Mouse (Mus musculus) liver, postnatal 0 days (tissue): ENCODE data around the gene Plekho2. TPM values are rescaled to one million over a fixed set of nuclear protein-coding genes. Genes with fewer than 3 reads are reported as not detected.
A peak's percentile ranks its signal among the peaks of the same experiment; 100 is the strongest.

Experiments
- ATAC-seq: fragments of 200-750 bp; cut with Nextera tagmentation; 2 replicates; pipeline ENCODE4 v1.8.0; 2017; ENCODE audit warnings: mild to moderate bottlenecking, moderate library complexity
- DNase-seq: peaks from one replicate; pipeline ENCODE4 v3.0.0-alpha.2; 2016
- H3K27ac ChIP-seq: fragments of 300-500 bp; sonication (generic); 2 replicates; pipeline ENCODE4 v1.5.1; 2014; ENCODE audit warnings: antibody characterized with exemption, moderate library complexity, mild to moderate bottlenecking, low read depth
- H3K27me3 ChIP-seq: fragments of 300-500 bp; sonication (generic); 2 replicates; pipeline ENCODE4 v1.6.1; 2014; ENCODE audit warnings: low read length, control low read depth, mixed read lengths; ENCODE audit not compliant: insufficient read depth
- H3K36me3 ChIP-seq: fragments of 300-500 bp; sonication (generic); replicated peaks from 2 replicates; pipeline ENCODE4 v1.6.1; 2014; ENCODE audit warnings: mild to moderate bottlenecking, control low read depth, low read length, moderate library complexity, mixed read lengths; ENCODE audit not compliant: insufficient read depth
- H3K4me1 ChIP-seq: fragments of 300-500 bp; sonication (generic); 2 replicates; pipeline ENCODE4 v1.6.1; 2014; ENCODE audit warnings: antibody characterized with exemption, mild to moderate bottlenecking, control low read depth; ENCODE audit not compliant: insufficient read depth
- H3K4me2 ChIP-seq: fragments of 300-500 bp; sonication (generic); 2 replicates; pipeline ENCODE4 v1.6.1; 2014; ENCODE audit warnings: low read depth, mild to moderate bottlenecking, low read length, moderate library complexity, mixed read lengths
- H3K4me3 ChIP-seq: fragments of 300-500 bp; sonication (generic); 2 replicates; pipeline ENCODE4 v1.5.1; 2014; ENCODE audit warnings: low read depth, low read length
- H3K9ac ChIP-seq: fragments of 300-500 bp; sonication (generic); replicated peaks from 2 replicates; pipeline ENCODE4 v1.6.1; 2014; ENCODE audit warnings: mild to moderate bottlenecking, moderate library complexity
- H3K9me3 ChIP-seq: fragments of 300-500 bp; sonication (generic); 2 replicates; pipeline ENCODE4 v1.6.1; 2016; ENCODE audit warnings: mild to moderate bottlenecking, control low read depth, low read length, mixed read lengths
- CTCF ChIP-seq: sonication (generic); IDR thresholded peaks from 2 replicates; pipeline ENCODE4 v1.5.1; 2016; ENCODE audit warnings: antibody characterized with exemption, low read depth
- EP300 ChIP-seq: IDR thresholded peaks from 2 replicates; pipeline ENCODE4 v1.6.1; 2016; ENCODE audit warnings: antibody characterized with exemption, low read depth, mild to moderate bottlenecking
- WGBS: fragments of 180-500 bp; shearing (Covaris S2); extraction: QIAGEN DNeasy Blood & Tissue Kit; methylation state at CpG from one replicate; pipeline ENCODE4 v1.1.7; 2014; ENCODE audit not compliant: insufficient replicate concordance; 5-methylcytosine and 5-hydroxymethylcytosine counted together
- polyA plus RNA-seq: library from polyadenylated mRNA; unstranded; fragments of >200 nt; fragmentation: Nextera tagmentation; extraction: Ambion mirVana; gene quantifications from 2 replicates; pipeline ENCODE4 v1.2.1, GENCODE M21; 2015

Plekho2 gene
- polyA plus RNA-seq, 1 experiment from 2014 or later: 14.5 TPM

GRCm38 (mm10) chr9:65539697-65540096 lies 40.1 kb downstream of the Plekho2 start:
- 68% methylated on average over 9 of the region's 9 CpGs for WGBS

DNA sequence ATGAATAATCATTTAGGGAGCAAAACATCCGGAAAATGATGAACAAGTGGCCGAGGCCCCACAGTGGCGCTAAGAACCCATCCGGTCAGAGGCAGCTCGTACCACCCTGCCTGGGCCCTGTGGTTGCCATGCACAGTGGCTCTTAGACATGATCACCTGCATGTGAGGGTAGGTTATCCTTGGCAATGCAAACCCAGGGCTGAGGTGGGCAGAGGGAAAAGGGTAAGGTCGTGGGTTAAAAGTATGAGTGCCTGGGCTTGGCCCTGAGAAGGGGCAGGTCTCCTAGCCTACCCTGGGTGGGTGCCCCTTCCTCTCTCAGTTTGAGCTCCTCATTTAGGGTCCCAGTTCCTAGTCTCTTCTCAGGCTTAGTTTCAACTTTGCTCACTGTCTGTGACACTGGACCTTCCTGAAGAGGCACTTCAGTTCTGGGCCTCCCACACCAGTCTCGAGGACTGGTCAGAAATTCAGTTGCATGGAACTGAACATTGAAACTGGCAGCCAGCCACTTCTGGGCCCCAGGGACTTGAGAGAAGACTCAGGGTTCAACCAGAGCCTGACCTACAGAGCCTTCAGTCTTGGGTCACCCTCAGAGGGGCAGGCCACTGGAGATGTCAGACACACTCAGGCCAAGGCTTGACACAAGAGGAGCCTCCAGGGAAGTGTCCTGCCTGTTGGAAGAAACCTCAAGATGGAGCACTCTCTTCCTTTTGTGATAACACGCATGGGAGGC lies 41.8 kb downstream of the Plekho2 start:
- no peak overlapping the region for H3K4me3 ChIP-seq
- no peak overlapping the region for H3K9ac ChIP-seq
- 78% methylated on average over 8 of the region's 8 CpGs for WGBS
- H3K27ac ChIP-seq: no peak overlapping the region
- no peak for TF ChIP-seq CTCF
- no peak for TF ChIP-seq EP300
- H3K9me3 ChIP-seq: no peaks in the 10 kb centered on the region
- DNase-seq: no peak
- no peaks in the 10 kb centered on the region for H3K36me3 ChIP-seq
- peaks cover 56% of the 10 kb centered on the region for H3K4me1 ChIP-seq
- no peak for ATAC-seq
- no peaks in the 10 kb centered on the region for H3K27me3 ChIP-seq
- H3K4me2 ChIP-seq: no peak overlapping the region

More at GRCm38 (mm10) chr9:65539697-65540096, 40.1 kb downstream of the Plekho2 start:
- Histone ChIP-seq H3K9ac (no peak overlapping the region), H3K9me3 (no peaks in the 10 kb centered on the region), H3K4me1 (peaks cover 54% of the 10 kb centered on the region), H3K36me3 (no peaks in the 10 kb centered on the region), H3K4me3 (no peak overlapping the region), H3K27ac (no peak overlapping the region), H3K27me3 (no peaks in the 10 kb centered on the region), H3K4me2 (no peak overlapping the region)
- TF ChIP-seq CTCF (no peak), EP300 (no peak)
- DNase-seq (no peak), ATAC-seq (no peak)

- Histone ChIP-seq H3K4me3 (no peak overlapping the region), H3K9me3 (no peaks in the 10 kb centered on the region), H3K4me1 (peaks cover 42% of the 10 kb centered on the region), H3K27ac (peak overlapping the region; percentile 82), H3K27me3 (no peaks in the 10 kb centered on the region), H3K4me2 (0 out of 2 replicates have a peak overlapping the region, but pooled peaks have one; percentile 38), H3K9ac (no peak overlapping the region), H3K36me3 (no peaks in the 10 kb centered on the region)
- no peak for TF ChIP-seq CTCF
- no peak for TF ChIP-seq EP300
- WGBS: 58% methylated on average over 4 of the region's 4 CpGs
- ATAC-seq (no peak), DNase-seq (no peak)
These were observed 43.3 kb downstream of the Plekho2 start for GRCm38 (mm10) chr9:65536491-65536890.

DNA sequence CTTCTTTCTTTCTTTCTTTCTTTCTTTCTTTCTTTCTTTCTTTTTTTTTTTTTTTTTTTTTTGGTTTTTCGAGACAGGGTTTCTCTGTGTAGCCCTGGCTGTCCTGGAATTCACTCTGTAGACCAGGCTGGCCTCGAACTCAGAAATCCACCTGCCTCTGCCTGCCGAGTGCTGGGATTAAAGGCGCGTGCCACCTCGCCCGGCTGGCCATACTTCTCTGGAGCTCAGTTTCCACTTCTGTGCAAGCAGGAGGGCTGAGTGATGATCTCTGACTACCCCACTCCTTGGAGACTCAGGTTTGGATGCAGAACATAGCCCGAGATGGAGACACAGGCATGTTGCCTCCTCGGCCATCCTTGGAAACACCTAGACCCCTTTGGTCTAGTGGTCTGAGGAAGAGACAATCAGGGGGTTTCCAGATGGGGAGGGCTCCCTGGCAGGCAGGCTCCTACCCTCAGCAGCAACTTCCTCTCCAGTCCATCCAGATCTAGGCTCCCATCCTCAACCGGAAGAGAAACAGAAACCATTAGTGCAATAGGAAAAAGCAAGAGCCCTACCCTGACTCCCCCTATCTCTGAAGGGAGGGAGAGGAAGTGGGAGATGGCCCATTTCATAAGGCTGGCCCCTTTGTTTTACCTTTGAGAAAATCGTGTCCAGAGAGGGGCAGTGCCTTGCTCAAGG lies 43.9 kb downstream of the Plekho2 start:
- Histone ChIP-seq H3K9ac (no peak overlapping the region), H3K27ac (peak overlapping the region; percentile 82), H3K9me3 (no peaks in the 10 kb centered on the region), H3K4me1 (peaks cover 36% of the 10 kb centered on the region), H3K36me3 (no peaks in the 10 kb centered on the region), H3K4me2 (peak overlapping the region; percentile 38; the same call in 1 of the 2 replicates), H3K27me3 (no peaks in the 10 kb centered on the region), H3K4me3 (no peak overlapping the region)
- WGBS: 49% methylated on average over 10 of the region's 11 CpGs
- DNase-seq (no peak), ATAC-seq (peak; percentile 32; the same call in 1 of the 2 replicates)
- TF ChIP-seq CTCF (0 out of 2 replicates have a peak, but pooled peaks have one; percentile 16), EP300 (no peak)

GRCm38 (mm10) chr9:65535191-65535722 lies 44.6 kb downstream of the Plekho2 start:
- H3K9ac ChIP-seq: no peak overlapping the region
- no peak for TF ChIP-seq CTCF
- TF ChIP-seq EP300: no peak
- H3K4me2 ChIP-seq: no peak overlapping the region
- H3K27ac ChIP-seq: peak overlapping the region; percentile 82
- peaks cover 31% of the 10 kb centered on the region for H3K4me1 ChIP-seq
- ATAC-seq (peak; percentile 64), DNase-seq (peak; percentile 49)
- H3K27me3 ChIP-seq: no peaks in the 10 kb centered on the region
- no peak overlapping the region for H3K4me3 ChIP-seq
- WGBS: 19% methylated on average over 3 of the region's 3 CpGs
- no peaks in the 10 kb centered on the region for H3K36me3 ChIP-seq
- H3K9me3 ChIP-seq: no peaks in the 10 kb centered on the region

DNA sequence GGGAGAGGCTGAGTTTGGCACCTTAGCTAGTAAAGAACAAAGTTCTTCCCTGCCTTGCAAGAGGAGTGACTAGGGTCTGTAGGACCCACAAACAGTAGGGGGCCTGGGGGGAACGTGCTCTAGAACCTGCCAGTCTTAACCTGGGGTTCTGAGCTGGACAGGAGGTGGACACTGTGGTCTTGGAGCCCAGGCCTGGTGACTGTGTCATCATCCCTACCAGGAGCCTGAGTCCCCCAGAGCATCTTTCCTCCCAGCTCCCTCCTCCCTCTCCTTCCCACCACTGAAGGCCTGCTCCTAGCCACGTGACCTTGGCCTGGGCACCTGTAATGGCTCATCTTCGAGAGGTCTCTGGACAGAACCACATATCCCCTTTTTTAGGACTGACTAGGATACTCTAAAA lies 45.7 kb downstream of the Plekho2 start:
- Histone ChIP-seq H3K36me3 (no peaks in the 10 kb centered on the region), H3K4me2 (no peak overlapping the region), H3K9ac (no peak overlapping the region), H3K9me3 (no peaks in the 10 kb centered on the region), H3K4me1 (peaks cover 36% of the 10 kb centered on the region), H3K4me3 (no peak overlapping the region), H3K27me3 (no peaks in the 10 kb centered on the region), H3K27ac (0 out of 2 replicates have a peak overlapping the region, but pooled peaks have one; percentile 82)
- TF ChIP-seq EP300 (no peak), CTCF (no peak)
- WGBS: 90% methylated on average over 3 of the region's 3 CpGs
- no peak for DNase-seq
- no peak for ATAC-seq
